Mouse (Mus musculus) WW6 (cell line): ENCODE data around the gene Svop.

Experiments
- DNase-seq: peaks from one replicate; pipeline ENCODE4 v3.0.0-alpha.2; 2013; ENCODE audit warnings: low read depth, low spot score

Gene Svop

GRCm38 (mm10) chr5:114091057-114091807 lies at the start of gene Svop:
Gene Svop, minus strand, starts transcription at chr5:114091570.
- DNase-seq: peak; percentile 60

- DNase-seq: no peak
These were observed 47.8 kb upstream of the Svop start for GRCm38 (mm10) chr5:114139175-114139574.

- no peak for DNase-seq
These were observed 47.2 kb upstream of the Svop start for GRCm38 (mm10) chr5:114138277-114139164.

GRCm38 (mm10) chr5:114137481-114138276 lies 46.3 kb upstream of the Svop start:
- no peak for DNase-seq

- no peak for DNase-seq
These were observed 44.1 kb upstream of the Svop start for GRCm38 (mm10) chr5:114135516-114135915.

- DNase-seq: no peak
These were observed 42.7 kb upstream of the Svop start for GRCm38 (mm10) chr5:114134091-114134534.

GRCm38 (mm10) chr5:114132841-114133240 lies 41.5 kb upstream of the Svop start:
- DNase-seq: no peak

GRCm38 (mm10) chr5:114131521-114131840 lies 40.1 kb upstream of the Svop start:
- DNase-seq: no peak

GRCm38 (mm10) chr5:114130698-114131520 lies 39.5 kb upstream of the Svop start:
- peak; percentile 83 for DNase-seq

GRCm38 (mm10) chr5:114130211-114130605 lies 38.8 kb upstream of the Svop start, which contains the start of gene Ung:
Gene Ung, plus strand, starts transcription at chr5:114130386.
- peak; percentile 72 for DNase-seq

GRCm38 (mm10) chr5:114129550-114130210 lies 38.3 kb upstream of the Svop start:
- no peak for DNase-seq

GRCm38 (mm10) chr5:114127374-114128349 lies 36.3 kb upstream of the Svop start, which contains the start of gene Alkbh2:
Gene Alkbh2, minus strand, starts transcription at chr5:114128218.
- peak; percentile 70 for DNase-seq

GRCm38 (mm10) chr5:114126499-114127244 lies 35.3 kb upstream of the Svop start:
- DNase-seq: no peak

GRCm38 (mm10) chr5:114126008-114126407 lies 34.6 kb upstream of the Svop start:
- no peak for DNase-seq

GRCm38 (mm10) chr5:114119806-114120205 lies 28.4 kb upstream of the Svop start:
- DNase-seq: no peak

GRCm38 (mm10) chr5:114116586-114116985 lies 25.2 kb upstream of the Svop start:
- no peak for DNase-seq

GRCm38 (mm10) chr5:114115030-114115429 lies 23.7 kb upstream of the Svop start:
- DNase-seq: no peak

GRCm38 (mm10) chr5:114113334-114113733 lies 22.0 kb upstream of the Svop start:
- no peak for DNase-seq
